Mouse (Mus musculus): ENCODE measurements at regions not wholly inside any gene's neighbourhood (a gene's known extent, or its start where the extent isn't known, plus 50 kb on each side); places are given as distances from the start of the nearest gene placed in this dataset.

- DNase-seq, result no peak
These were observed 146.0 kb downstream of the Zfp36l1 start for GRCm38 (mm10) chr12:79966621-79967490.

- DNase-seq, result no peak
These were observed 146.6 kb downstream of the Zfp36l1 start for GRCm38 (mm10) chr12:79966289-79966615.

GRCm38 (mm10) chr12:79965471-79966288 is 147.1 kb downstream of the Zfp36l1 start:
- peak in 1 of 2 experiments; percentile 62 for DNase-seq

- peak in 1 of 2 experiments; percentile 46 for DNase-seq
These were observed 149.3 kb downstream of the Zfp36l1 start for GRCm38 (mm10) chr12:79963443-79964025.

GRCm38 (mm10) chr12:79962649-79963236 is 150.1 kb downstream of the Zfp36l1 start:
- DNase-seq, result no peak

- no peak for DNase-seq
These were observed 150.9 kb downstream of the Zfp36l1 start for GRCm38 (mm10) chr12:79961881-79962280.

- no peak for DNase-seq
These were observed 151.7 kb downstream of the Zfp36l1 start for GRCm38 (mm10) chr12:79961076-79961475.

GRCm38 (mm10) chr12:79960446-79960845 is 152.4 kb downstream of the Zfp36l1 start:
- DNase-seq, result no peak

GRCm38 (mm10) chr12:79959540-79960305 is 153.1 kb downstream of the Zfp36l1 start:
- DNase-seq, result no peak

GRCm38 (mm10) chr12:79957211-79957610 is 155.6 kb downstream of the Zfp36l1 start:
- DNase-seq, result no peak

- no peak for DNase-seq
These were observed 156.5 kb downstream of the Zfp36l1 start for GRCm38 (mm10) chr12:79956351-79956750.

- DNase-seq, result no peak
These were observed 157.3 kb downstream of the Zfp36l1 start for GRCm38 (mm10) chr12:79955501-79955900.

GRCm38 (mm10) chr12:79950579-79951112 is 162.2 kb downstream of the Zfp36l1 start:
- no peak for DNase-seq

GRCm38 (mm10) chr12:79949101-79949824 is 163.6 kb downstream of the Zfp36l1 start:
- DNase-seq, result peak; percentile 86 to 88

GRCm38 (mm10) chr12:79947574-79947973 is 165.2 kb downstream of the Zfp36l1 start:
- no peak for DNase-seq

GRCm38 (mm10) chr12:79946777-79947176 is 166.0 kb downstream of the Zfp36l1 start:
- no peak for DNase-seq

GRCm38 (mm10) chr12:79945899-79946298 is 166.9 kb downstream of the Zfp36l1 start:
- no peak for DNase-seq

- peak; percentile 82 to 86 for DNase-seq
These were observed 167.9 kb downstream of the Zfp36l1 start for GRCm38 (mm10) chr12:79944714-79945493.

- no peak for DNase-seq
These were observed 168.7 kb downstream of the Zfp36l1 start for GRCm38 (mm10) chr12:79944090-79944489.

GRCm38 (mm10) chr12:79942563-79943131 is 170.2 kb downstream of the Zfp36l1 start:
- no peak for DNase-seq
